Mouse (Mus musculus) liver, embryonic 14.5 days (tissue): ENCODE data around the gene Tmem221. TPM values are rescaled to one million over a fixed set of nuclear protein-coding genes. Genes with fewer than 3 reads are reported as not detected.

Source experiments
- ATAC-seq: fragments of 200-750 bp; cut with Nextera tagmentation; 2 replicates; pipeline ENCODE4 v1.8.0; 2017; ENCODE audit warnings: moderate number of reproducible peaks, mild to moderate bottlenecking, moderate library complexity; ENCODE audit not compliant: insufficient read depth
- DNase-seq, 3 experiments: peaks; one replicate each; pipeline ENCODE4 v3.0.0-alpha.2; 2012 to 2013; ENCODE audit warnings: low read depth in 3 of 3, low spot score in 3 of 3
- H3K27ac ChIP-seq: fragments of 300-500 bp; sonication (generic); 2 replicates; pipeline ENCODE4 v1.5.1; 2014; ENCODE audit warnings: moderate library complexity, mild to moderate bottlenecking, control low read depth, inconsistent platforms
- H3K27me3 ChIP-seq: fragments of 300-500 bp; sonication (generic); 2 replicates; pipeline ENCODE4 v1.6.1; 2014; ENCODE audit warnings: mild to moderate bottlenecking, low read length, moderate library complexity; ENCODE audit not compliant: control insufficient read depth, insufficient read depth
- H3K36me3 ChIP-seq: fragments of 300-500 bp; sonication (generic); replicated peaks from 2 replicates; pipeline ENCODE4 v1.6.1; 2014; ENCODE audit warnings: low read depth; ENCODE audit not compliant: control insufficient read depth, insufficient read depth
- H3K4me1 ChIP-seq, 2 experiments: fragments of 200-500 bp in 1 of 2; fragments of 300-500 bp in 1 of 2; sonication (generic) in 1 of 2; replicated peaks; 2 replicates each; pipeline ENCODE4 v1.6.1; 2012 to 2014; ENCODE audit warnings: antibody characterized with exemption in 1 of 2, inconsistent platforms in 1 of 2, low read length in 1 of 2; ENCODE audit not compliant: control insufficient read depth in 2 of 2, insufficient read depth in 2 of 2
- H3K4me2 ChIP-seq: fragments of 300-500 bp; sonication (generic); 2 replicates; pipeline ENCODE4 v1.6.1; 2014; ENCODE audit warnings: low read depth, mild to moderate bottlenecking, control low read depth, moderate library complexity
- H3K4me3 ChIP-seq, 2 experiments: fragments of 200-500 bp in 1 of 2; fragments of 300-500 bp in 1 of 2; sonication (generic) in 1 of 2; 2 replicates each; pipeline ENCODE4 v1.5.1; 2012 to 2014; ENCODE audit warnings: low read depth in 2 of 2, low read length in 2 of 2, mild to moderate bottlenecking in 2 of 2, control low read depth in 1 of 2, inconsistent platforms in 1 of 2, moderate library complexity in 1 of 2; ENCODE audit not compliant: insufficient read depth in 1 of 2
- H3K9ac ChIP-seq: fragments of 300-500 bp; sonication (generic); replicated peaks from 2 replicates; pipeline ENCODE4 v1.6.1; 2014; ENCODE audit warnings: mild to moderate bottlenecking, control low read depth, moderate library complexity
- H3K9me3 ChIP-seq: fragments of 300-500 bp; sonication (generic); 2 replicates; pipeline ENCODE4 v1.6.1; 2016; ENCODE audit warnings: low read length, mixed read lengths; ENCODE audit not compliant: control insufficient read depth
- CTCF ChIP-seq: IDR thresholded peaks from 2 replicates; pipeline ENCODE4 v1.5.1; 2016; ENCODE audit warnings: antibody characterized with exemption, low read depth, control low read depth
- EP300 ChIP-seq: IDR thresholded peaks from 2 replicates; pipeline ENCODE4 v1.6.1; 2016; ENCODE audit warnings: antibody characterized with exemption, low read depth
- WGBS: fragments of 180-500 bp; shearing (Covaris S2); extraction: QIAGEN DNeasy Blood & Tissue Kit; methylation state at CpG from one replicate; pipeline ENCODE4 v1.1.7; 2014; ENCODE audit not compliant: insufficient replicate concordance; 5-methylcytosine and 5-hydroxymethylcytosine counted together
- polyA plus RNA-seq, 2 experiments: library from polyadenylated mRNA; depleted of rRNA in 1 of 2; stranded (reverse) in 1 of 2; unstranded in 1 of 2; fragments of >200 nt; fragmentation: Nextera tagmentation in 1 of 2; extraction: Ambion mirVana in 1 of 2; gene quantifications; 2 replicates each; pipeline versions ENCODE4 v1.2.1 to v1.2.3; 2012 to 2014

Gene Tmem221
- polyA plus RNA-seq, 2 experiments, result 0.25 to 0.39 TPM

- no peak overlapping the region for H3K27ac ChIP-seq
- TF ChIP-seq EP300 (no peak), CTCF (no peak)
- no peaks in the 10 kb centered on the region for H3K36me3 ChIP-seq
- DNase-seq (no peak), ATAC-seq (no peak)
- H3K4me2 ChIP-seq, result no peak overlapping the region
- peaks cover 27% of the 10 kb centered on the region for H3K27me3 ChIP-seq
- H3K4me3 ChIP-seq, result no peak overlapping the region
- 82% methylated on average over 5 of the region's 5 CpGs for WGBS
- H3K9me3 ChIP-seq, result no peaks in the 10 kb centered on the region
- no peak overlapping the region for H3K9ac ChIP-seq
- H3K4me1 ChIP-seq, result no peaks in the 10 kb centered on the region
Observed at GRCm38 (mm10) chr8:71598841-71599240, 40.2 kb upstream of the Tmem221 start.

- ATAC-seq, result no peak
Observed at GRCm38 (mm10) chr8:71598375-71598774, 39.7 kb upstream of the Tmem221 start.

DNA sequence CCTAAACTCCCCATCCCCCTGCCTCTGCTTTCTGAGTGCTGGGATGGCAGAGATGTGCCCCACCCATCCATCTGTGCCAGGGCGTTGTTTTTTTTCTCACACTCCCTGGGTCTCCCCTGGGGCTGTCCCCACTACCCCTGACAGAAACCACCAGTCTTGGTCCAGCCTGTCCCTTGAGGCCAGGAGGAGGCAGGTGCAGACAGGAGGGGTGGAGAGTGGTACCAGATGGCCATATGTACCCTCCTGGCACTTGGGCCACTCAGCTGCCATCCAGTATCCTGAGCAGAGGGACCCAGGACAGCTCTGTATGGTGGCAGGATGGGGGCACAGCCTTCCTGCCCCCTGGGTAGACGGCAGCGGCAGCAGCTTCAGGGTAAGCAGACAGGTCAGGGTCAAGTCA is 38.8 kb upstream of the Tmem221 start, which contains the start of gene Fam129c:
Gene Fam129c (plus strand): TSS at position 198 of the 400 bp plus-strand sequence.
- 74% methylated on average over 3 of the region's 3 CpGs for WGBS
- Histone ChIP-seq H3K36me3 (no peaks in the 10 kb centered on the region), H3K4me1 (peaks cover 6 to 9% of the 10 kb centered on the region in 2 experiments), H3K27ac (no peak within 1 kb of the TSS), H3K9ac (no peak within 1 kb of the TSS), H3K4me2 (no peak within 1 kb of the TSS), H3K4me3 (no peak within 1 kb of the TSS), H3K27me3 (peaks cover 17% of the 10 kb centered on the region), H3K9me3 (no peaks in the 10 kb centered on the region)
- TF ChIP-seq EP300 (no peak), CTCF (no peak)
- ATAC-seq (no peak), DNase-seq (no peak)

More at GRCm38 (mm10) chr8:71598375-71598774, 39.7 kb upstream of the Tmem221 start:
- H3K27ac ChIP-seq, result no peak overlapping the region
- no peaks in the 10 kb centered on the region for H3K9me3 ChIP-seq
- no peak for TF ChIP-seq CTCF
- TF ChIP-seq EP300, result no peak
- no peak for DNase-seq
- no peaks in the 10 kb centered on the region for H3K36me3 ChIP-seq
- H3K27me3 ChIP-seq, result peaks cover 24% of the 10 kb centered on the region
- H3K4me2 ChIP-seq, result no peak overlapping the region
- H3K4me1 ChIP-seq, result peaks cover 0 to 2% of the 10 kb centered on the region in 2 experiments; a peak in 3 of 4 replicates
- no peak overlapping the region for H3K9ac ChIP-seq
- no peak overlapping the region for H3K4me3 ChIP-seq

- no peak overlapping the region for H3K27ac ChIP-seq
- H3K4me1 ChIP-seq, result peaks cover 6 to 9% of the 10 kb centered on the region in 2 experiments
- no peak overlapping the region for H3K4me3 ChIP-seq
- no peaks in the 10 kb centered on the region for H3K9me3 ChIP-seq
- ATAC-seq, result no peak
- H3K36me3 ChIP-seq, result no peaks in the 10 kb centered on the region
- no peak for DNase-seq
- 60% methylated on average over 4 of the region's 4 CpGs for WGBS
- H3K4me2 ChIP-seq, result no peak overlapping the region
- no peak overlapping the region for H3K9ac ChIP-seq
- H3K27me3 ChIP-seq, result peaks cover 10% of the 10 kb centered on the region
- no peak for TF ChIP-seq EP300
- no peak for TF ChIP-seq CTCF
Observed at GRCm38 (mm10) chr8:71596798-71597197, 38.1 kb upstream of the Tmem221 start.

DNA sequence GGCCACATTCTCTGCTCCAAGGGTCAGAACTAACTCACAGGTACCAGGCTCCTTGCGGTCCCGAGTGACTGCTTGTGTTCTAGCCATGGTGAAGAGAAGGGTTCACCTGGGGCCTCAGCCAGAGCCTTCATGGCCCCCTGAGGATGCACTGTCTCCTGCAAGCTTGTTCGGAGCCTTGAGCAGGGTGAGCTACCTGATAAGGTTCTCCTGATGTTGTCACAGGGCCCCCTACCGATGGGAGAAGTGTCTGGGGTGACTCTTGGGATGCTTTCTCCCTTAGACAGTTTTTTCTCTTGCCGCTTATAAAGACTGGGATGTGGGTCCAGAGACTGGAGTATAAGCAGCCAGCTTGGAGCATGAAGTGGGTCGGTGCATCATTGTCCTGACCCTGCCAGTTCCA is 37.7 kb upstream of the Tmem221 start:
- 47% methylated on average over 6 of the region's 6 CpGs for WGBS
- ATAC-seq (no peak), DNase-seq (no peak)
- H3K9ac ChIP-seq, result no peak overlapping the region
- no peaks in the 10 kb centered on the region for H3K9me3 ChIP-seq
- H3K4me2 ChIP-seq, result no peak overlapping the region
- TF ChIP-seq CTCF (no peak), EP300 (no peak)
- peaks cover 6 to 10% of the 10 kb centered on the region in 2 experiments for H3K4me1 ChIP-seq
- H3K4me3 ChIP-seq, result no peak overlapping the region
- no peak overlapping the region for H3K27ac ChIP-seq
- H3K27me3 ChIP-seq, result peaks cover 6% of the 10 kb centered on the region; the same call in 1 of the 2 replicates
- no peaks in the 10 kb centered on the region for H3K36me3 ChIP-seq
